Mouse (Mus musculus): ENCODE results near the gene Epha4.

Epha4 gene

GRCm38 (mm10) chr1:77514963-77515650 is at the start of gene Epha4:
Epha4 (minus strand) TSS chr1:77515088.
- peak; percentile 87 to 90 for DNase-seq (ENCODE audit: low spot score in 2 of 2)

GRCm38 (mm10) chr1:77556199-77556598 is 41.3 kb upstream of the Epha4 start:
- no peak for DNase-seq (ENCODE audit: low spot score in 2 of 2)

- no peak for DNase-seq (ENCODE audit: low spot score in 2 of 2)
Observed at GRCm38 (mm10) chr1:77551927-77552326, 37.0 kb upstream of the Epha4 start.

- DNase-seq (ENCODE audit: low spot score in 2 of 2) = no peak
Observed at GRCm38 (mm10) chr1:77545722-77546121, 30.8 kb upstream of the Epha4 start.

- DNase-seq (ENCODE audit: low spot score in 2 of 2) = no peak
Observed at GRCm38 (mm10) chr1:77545035-77545434, 30.1 kb upstream of the Epha4 start.

- DNase-seq (ENCODE audit: low spot score in 2 of 2) = no peak
Observed at GRCm38 (mm10) chr1:77544279-77544678, 29.4 kb upstream of the Epha4 start.

- no peak for DNase-seq (ENCODE audit: low spot score in 2 of 2)
Observed at GRCm38 (mm10) chr1:77539945-77540344, 25.1 kb upstream of the Epha4 start.

- no peak for DNase-seq (ENCODE audit: low spot score in 2 of 2)
Observed at GRCm38 (mm10) chr1:77538559-77538958, 23.7 kb upstream of the Epha4 start.

- DNase-seq (ENCODE audit: low spot score in 2 of 2) = peak; percentile 28 to 40
Observed at GRCm38 (mm10) chr1:77535905-77536304, 21.0 kb upstream of the Epha4 start.

- no peak for DNase-seq (ENCODE audit: low spot score in 2 of 2)
Observed at GRCm38 (mm10) chr1:77532576-77533183, 17.8 kb upstream of the Epha4 start.

GRCm38 (mm10) chr1:77531934-77532575 is 17.2 kb upstream of the Epha4 start:
- no peak for DNase-seq (ENCODE audit: low spot score in 2 of 2)

GRCm38 (mm10) chr1:77525082-77525481 is 10.2 kb upstream of the Epha4 start:
- DNase-seq (ENCODE audit: low spot score in 2 of 2) = no peak

- no peak for DNase-seq (ENCODE audit: low spot score in 2 of 2)
Observed at GRCm38 (mm10) chr1:77523354-77523753, 8.5 kb upstream of the Epha4 start.

- no peak for DNase-seq (ENCODE audit: low spot score in 2 of 2)
Observed at GRCm38 (mm10) chr1:77521640-77522539, 7.0 kb upstream of the Epha4 start.

GRCm38 (mm10) chr1:77518715-77519114 is 3.8 kb upstream of the Epha4 start:
- no peak for DNase-seq (ENCODE audit: low spot score in 2 of 2)

GRCm38 (mm10) chr1:77516203-77516991 is 1.5 kb upstream of the Epha4 start:
- DNase-seq (ENCODE audit: low spot score in 2 of 2) = peak; percentile 92 to 93

- DNase-seq (ENCODE audit: low spot score in 2 of 2) = peak in 1 of 2 experiments; percentile 35
Observed at GRCm38 (mm10) chr1:77515651-77515981, 728 bp upstream of the Epha4 start.

- peak; percentile 39 to 46 for DNase-seq (ENCODE audit: low spot score in 2 of 2)
Observed at GRCm38 (mm10) chr1:77514325-77514962, 444 bp downstream of the Epha4 start.

GRCm38 (mm10) chr1:77513959-77514324 is 946 bp downstream of the Epha4 start:
- no peak for DNase-seq (ENCODE audit: low spot score in 2 of 2)

- peak; percentile 37 to 42 for DNase-seq (ENCODE audit: low spot score in 2 of 2)
Observed at GRCm38 (mm10) chr1:77513411-77513941, 1.4 kb downstream of the Epha4 start.
